Mouse (Mus musculus): ENCODE measurements around the gene Raly. TPM values are rescaled to one million over a fixed set of nuclear protein-coding genes. Genes with fewer than 3 reads are reported as not detected.
A peak's percentile ranks its signal among the peaks of the same experiment; 100 is the strongest.

Gene Raly
- polyA plus RNA-seq, 1 experiment from 2014 or later = 21.8 TPM

- H3K9ac ChIP-seq (ENCODE audit: low read depth, low read length) = no peak overlapping the region
- peaks cover 70% of the 10 kb centered on the region for H3K36me3 ChIP-seq (ENCODE audit: control insufficient read depth, insufficient read depth)
- H3K4me3 ChIP-seq (ENCODE audit: low read depth, low read length) = no peak overlapping the region
- WGBS (ENCODE audit: insufficient replicate concordance) = 91% methylated on average over 13 of the region's 13 CpGs
- no peaks in the 10 kb centered on the region for H3K27me3 ChIP-seq (ENCODE audit: control insufficient read depth, insufficient read depth, low read depth, low read length)
- ATAC-seq (ENCODE audit: low read depth) = no peak
- no peaks in the 10 kb centered on the region for H3K9me3 ChIP-seq (replicated peaks; ENCODE audit: control insufficient read depth, low read length)
- H3K27ac ChIP-seq (ENCODE audit: low read length) = no peak overlapping the region
- H3K4me1 ChIP-seq (ENCODE audit: control insufficient read depth, low read depth, low read length) = no peaks in the 10 kb centered on the region
- no peak overlapping the region for H3K4me2 ChIP-seq (ENCODE audit: low read depth, low read length)
These were observed 72.8 kb downstream of the Raly start for GRCm38 (mm10) chr2:154863672-154864071.

GRCm38 (mm10) chr2:154865696-154866095, 74.8 kb downstream of the Raly start:
- H3K27ac ChIP-seq (ENCODE audit: low read length) = no peak overlapping the region
- no peaks in the 10 kb centered on the region for H3K4me1 ChIP-seq (ENCODE audit: control insufficient read depth, low read depth, low read length)
- no peak overlapping the region for H3K4me3 ChIP-seq (ENCODE audit: low read depth, low read length)
- H3K4me2 ChIP-seq (ENCODE audit: low read depth, low read length) = no peak overlapping the region
- H3K27me3 ChIP-seq (ENCODE audit: control insufficient read depth, insufficient read depth, low read depth, low read length) = no peaks in the 10 kb centered on the region
- peaks cover 80% of the 10 kb centered on the region for H3K36me3 ChIP-seq (ENCODE audit: control insufficient read depth, insufficient read depth)
- H3K9me3 ChIP-seq (replicated peaks; ENCODE audit: control insufficient read depth, low read length) = no peaks in the 10 kb centered on the region
- H3K9ac ChIP-seq (ENCODE audit: low read depth, low read length) = no peak overlapping the region
- no peak for ATAC-seq (ENCODE audit: low read depth)
- WGBS (ENCODE audit: insufficient replicate concordance) = 69% methylated on average over 3 of the region's 3 CpGs

- no peaks in the 10 kb centered on the region for H3K9me3 ChIP-seq (replicated peaks; ENCODE audit: control insufficient read depth, low read length)
- 88% methylated on average over 1 of the region's 1 CpGs for WGBS (ENCODE audit: insufficient replicate concordance)
- no peak overlapping the region for H3K4me2 ChIP-seq (ENCODE audit: low read depth, low read length)
- peaks cover 85% of the 10 kb centered on the region for H3K36me3 ChIP-seq (ENCODE audit: control insufficient read depth, insufficient read depth)
- no peak overlapping the region for H3K27ac ChIP-seq (ENCODE audit: low read length)
- ATAC-seq (ENCODE audit: low read depth) = no peak
- no peaks in the 10 kb centered on the region for H3K4me1 ChIP-seq (ENCODE audit: control insufficient read depth, low read depth, low read length)
- H3K9ac ChIP-seq (ENCODE audit: low read depth, low read length) = no peak overlapping the region
- no peaks in the 10 kb centered on the region for H3K27me3 ChIP-seq (ENCODE audit: control insufficient read depth, insufficient read depth, low read depth, low read length)
- H3K4me3 ChIP-seq (ENCODE audit: low read depth, low read length) = no peak overlapping the region
These were observed 77.2 kb downstream of the Raly start for GRCm38 (mm10) chr2:154868106-154868505.

- peaks cover 79% of the 10 kb centered on the region for H3K36me3 ChIP-seq (ENCODE audit: control insufficient read depth, insufficient read depth)
- no peak overlapping the region for H3K4me2 ChIP-seq (ENCODE audit: low read depth, low read length)
- no peak overlapping the region for H3K27ac ChIP-seq (ENCODE audit: low read length)
- no peaks in the 10 kb centered on the region for H3K9me3 ChIP-seq (replicated peaks; ENCODE audit: control insufficient read depth, low read length)
- H3K4me3 ChIP-seq (ENCODE audit: low read depth, low read length) = no peak overlapping the region
- no peak overlapping the region for H3K9ac ChIP-seq (ENCODE audit: low read depth, low read length)
- H3K4me1 ChIP-seq (ENCODE audit: control insufficient read depth, low read depth, low read length) = no peaks in the 10 kb centered on the region
- no peaks in the 10 kb centered on the region for H3K27me3 ChIP-seq (ENCODE audit: control insufficient read depth, insufficient read depth, low read depth, low read length)
- ATAC-seq (ENCODE audit: low read depth) = no peak
These were observed 79.2 kb downstream of the Raly start for GRCm38 (mm10) chr2:154869954-154870641.

- Histone ChIP-seq H3K27me3 (ENCODE audit: control insufficient read depth, insufficient read depth, low read depth, low read length) (no peaks in the 10 kb centered on the region), H3K9ac (ENCODE audit: low read depth, low read length) (no peak overlapping the region), H3K27ac (ENCODE audit: low read length) (no peak overlapping the region), H3K36me3 (ENCODE audit: control insufficient read depth, insufficient read depth) (peaks cover 55% of the 10 kb centered on the region), H3K9me3 (replicated peaks; ENCODE audit: control insufficient read depth, low read length) (no peaks in the 10 kb centered on the region), H3K4me1 (ENCODE audit: control insufficient read depth, low read depth, low read length) (no peaks in the 10 kb centered on the region; the same call in 1 of the 2 replicates), H3K4me3 (ENCODE audit: low read depth, low read length) (no peak overlapping the region), H3K4me2 (ENCODE audit: low read depth, low read length) (no peak overlapping the region)
- 82% methylated on average over 2 of the region's 2 CpGs for WGBS (ENCODE audit: insufficient replicate concordance)
- no peak for ATAC-seq (ENCODE audit: low read depth)
These were observed 85.7 kb downstream of the Raly start for GRCm38 (mm10) chr2:154876621-154877020.

- 1% methylated on average over 2 of the region's 2 CpGs for WGBS (ENCODE audit: insufficient replicate concordance)
- Histone ChIP-seq H3K27ac (ENCODE audit: low read length) (peak overlapping the region; percentile 95), H3K36me3 (ENCODE audit: control insufficient read depth, insufficient read depth) (peaks cover 11% of the 10 kb centered on the region), H3K27me3 (ENCODE audit: control insufficient read depth, insufficient read depth, low read depth, low read length) (no peaks in the 10 kb centered on the region), H3K9me3 (replicated peaks; ENCODE audit: control insufficient read depth, low read length) (no peaks in the 10 kb centered on the region), H3K4me3 (ENCODE audit: low read depth, low read length) (peak overlapping the region; percentile 92), H3K4me1 (ENCODE audit: control insufficient read depth, low read depth, low read length) (peaks cover 12% of the 10 kb centered on the region), H3K9ac (ENCODE audit: low read depth, low read length) (peak overlapping the region; percentile 96), H3K4me2 (ENCODE audit: low read depth, low read length) (peak overlapping the region; percentile 80)
- ATAC-seq (ENCODE audit: low read depth) = no peak
These were observed 100.7 kb downstream of the Raly start for GRCm38 (mm10) chr2:154891585-154891984.

GRCm38 (mm10) chr2:154892201-154893044, 101.5 kb downstream of the Raly start, which contains the start of gene Eif2s2:
TSS of gene Eif2s2 (minus strand) at chr2:154892935.
- H3K4me2 ChIP-seq (ENCODE audit: low read depth, low read length) = peak within 1 kb of the TSS; percentile 89
- peaks cover 5% of the 10 kb centered on the region; the same call in 1 of the 2 replicates for H3K36me3 ChIP-seq (ENCODE audit: control insufficient read depth, insufficient read depth)
- peak within 1 kb of the TSS; percentile 96 for H3K9ac ChIP-seq (ENCODE audit: low read depth, low read length)
- H3K4me3 ChIP-seq (ENCODE audit: low read depth, low read length) = peak within 1 kb of the TSS; percentile 92
- no peaks in the 10 kb centered on the region for H3K27me3 ChIP-seq (ENCODE audit: control insufficient read depth, insufficient read depth, low read depth, low read length)
- peak within 1 kb of the TSS; percentile 95 for H3K27ac ChIP-seq (ENCODE audit: low read length)
- under 1% methylated on average over 75 of the region's 75 CpGs for WGBS (ENCODE audit: insufficient replicate concordance)
- no peaks in the 10 kb centered on the region for H3K9me3 ChIP-seq (replicated peaks; ENCODE audit: control insufficient read depth, low read length)
- peak; percentile 96 for ATAC-seq (ENCODE audit: low read depth)
- H3K4me1 ChIP-seq (ENCODE audit: control insufficient read depth, low read depth, low read length) = peaks cover 12% of the 10 kb centered on the region

GRCm38 (mm10) chr2:154893045-154893385, 102.1 kb downstream of the Raly start:
- 7% methylated on average over 12 of the region's 12 CpGs for WGBS (ENCODE audit: insufficient replicate concordance)
- no peak overlapping the region for H3K27ac ChIP-seq (ENCODE audit: low read length)

GRCm38 (mm10) chr2:154893548-154893947, 102.7 kb downstream of the Raly start:
- 67% methylated on average over 4 of the region's 4 CpGs for WGBS (ENCODE audit: insufficient replicate concordance)
- Histone ChIP-seq H3K36me3 (ENCODE audit: control insufficient read depth, insufficient read depth) (no peaks in the 10 kb centered on the region), H3K4me2 (ENCODE audit: low read depth, low read length) (peak overlapping the region; percentile 89), H3K9me3 (replicated peaks; ENCODE audit: control insufficient read depth, low read length) (no peaks in the 10 kb centered on the region), H3K27me3 (ENCODE audit: control insufficient read depth, insufficient read depth, low read depth, low read length) (no peaks in the 10 kb centered on the region), H3K27ac (ENCODE audit: low read length) (no peak overlapping the region), H3K4me3 (ENCODE audit: low read depth, low read length) (no peak overlapping the region), H3K4me1 (ENCODE audit: control insufficient read depth, low read depth, low read length) (peaks cover 12% of the 10 kb centered on the region), H3K9ac (ENCODE audit: low read depth, low read length) (no peak overlapping the region)
- ATAC-seq (ENCODE audit: low read depth) = no peak

More at GRCm38 (mm10) chr2:154893045-154893385, 102.1 kb downstream of the Raly start:
- peaks cover 12% of the 10 kb centered on the region for H3K4me1 ChIP-seq (ENCODE audit: control insufficient read depth, low read depth, low read length)
- H3K4me2 ChIP-seq (ENCODE audit: low read depth, low read length) = peak overlapping the region; percentile 89
- no peak for ATAC-seq (ENCODE audit: low read depth)
- no peaks in the 10 kb centered on the region for H3K27me3 ChIP-seq (ENCODE audit: control insufficient read depth, insufficient read depth, low read depth, low read length)
- no peaks in the 10 kb centered on the region for H3K9me3 ChIP-seq (replicated peaks; ENCODE audit: control insufficient read depth, low read length)
- peaks cover 1% of the 10 kb centered on the region; the same call in 1 of the 2 replicates for H3K36me3 ChIP-seq (ENCODE audit: control insufficient read depth, insufficient read depth)
- peak overlapping the region; percentile 71 for H3K9ac ChIP-seq (ENCODE audit: low read depth, low read length)
- H3K4me3 ChIP-seq (ENCODE audit: low read depth, low read length) = peak overlapping the region; percentile 92

Data from liver, embryonic 16.5 days (tissue).